Mouse (Mus musculus): ENCODE measurements around the gene Otc.

Otc gene

DNA sequence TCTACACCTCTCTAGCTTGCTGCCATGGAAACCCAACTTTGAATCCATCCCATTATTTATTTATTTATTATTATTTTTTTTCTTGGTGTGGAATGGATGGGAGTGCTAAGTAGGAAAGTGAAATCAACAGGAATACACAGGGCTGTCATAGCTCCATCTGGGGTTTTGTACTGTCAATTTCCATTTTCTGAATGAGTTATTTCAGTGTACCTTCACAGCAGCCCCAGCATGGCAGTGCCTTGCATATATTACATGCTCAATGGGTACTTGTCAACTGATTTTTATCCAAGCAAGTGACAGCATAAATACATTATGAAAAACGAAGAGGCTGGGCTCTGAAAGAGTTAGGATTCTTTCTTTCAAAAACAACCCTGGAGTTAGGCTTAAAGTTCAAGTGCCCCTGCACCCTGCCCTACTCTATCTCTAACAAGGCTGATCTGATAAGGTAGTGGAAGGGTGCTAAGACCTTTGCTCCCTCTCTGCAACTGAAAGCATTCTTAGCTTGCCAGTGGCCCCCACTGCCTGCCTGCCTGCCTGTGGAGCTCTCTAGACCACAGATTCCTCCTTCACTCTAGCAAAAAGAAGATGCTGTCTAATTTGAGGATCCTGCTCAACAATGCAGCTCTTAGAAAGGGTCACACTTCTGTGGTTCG lies at the start of gene Otc:
Gene Otc (plus strand): TSS at position 454 of the 653 bp plus-strand sequence.
- DNase-seq (ENCODE audit: low spot score), result no peak

DNA sequence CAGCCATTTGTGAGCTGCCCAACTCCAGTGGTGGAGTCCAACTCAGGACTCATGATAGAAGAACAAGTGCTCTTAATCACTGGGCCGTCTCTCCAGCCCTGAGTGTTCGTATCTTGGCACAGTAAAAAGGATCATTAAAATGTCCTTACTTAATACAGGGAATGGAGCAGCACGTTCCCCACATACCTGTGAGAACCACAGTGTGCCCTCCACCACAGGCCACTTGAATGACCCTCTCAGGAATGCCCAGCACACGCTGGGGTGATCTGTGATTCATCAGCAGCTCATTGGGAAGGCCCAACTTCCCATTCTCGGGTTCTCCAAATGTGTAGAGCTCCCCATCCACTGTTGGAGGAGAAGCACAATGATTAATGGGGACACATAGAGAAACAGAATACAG lies 46.2 kb upstream of the Otc start:
- no peak for DNase-seq (ENCODE audit: low spot score)

DNA sequence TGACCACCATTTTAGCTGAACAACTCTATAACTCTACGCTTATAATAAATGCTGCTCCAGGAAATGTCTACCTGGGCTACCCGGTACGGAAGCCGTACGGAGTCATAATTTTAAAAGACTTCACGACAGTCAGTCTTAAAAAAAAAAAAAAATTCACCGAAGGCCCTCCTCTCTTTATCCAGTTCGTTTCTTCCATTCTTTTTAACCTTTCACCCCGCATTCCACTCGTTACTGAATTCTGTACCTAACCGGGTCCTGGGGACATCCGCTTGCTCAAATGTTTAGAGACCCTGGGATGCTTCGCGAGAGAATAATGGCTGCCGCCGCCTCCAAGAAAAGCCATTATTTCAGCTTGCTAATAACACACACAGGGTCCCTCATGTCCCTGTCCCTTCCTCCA lies 36.1 kb upstream of the Otc start:
- no peak for DNase-seq (ENCODE audit: low spot score)

GRCm38 (mm10) chrX:10216410-10216949 lies 35.6 kb upstream of the Otc start, which contains the start of gene Rpgr:
Rpgr (minus strand) TSS chrX:10216920.
- DNase-seq (ENCODE audit: low spot score), result peak; percentile 65

DNA sequence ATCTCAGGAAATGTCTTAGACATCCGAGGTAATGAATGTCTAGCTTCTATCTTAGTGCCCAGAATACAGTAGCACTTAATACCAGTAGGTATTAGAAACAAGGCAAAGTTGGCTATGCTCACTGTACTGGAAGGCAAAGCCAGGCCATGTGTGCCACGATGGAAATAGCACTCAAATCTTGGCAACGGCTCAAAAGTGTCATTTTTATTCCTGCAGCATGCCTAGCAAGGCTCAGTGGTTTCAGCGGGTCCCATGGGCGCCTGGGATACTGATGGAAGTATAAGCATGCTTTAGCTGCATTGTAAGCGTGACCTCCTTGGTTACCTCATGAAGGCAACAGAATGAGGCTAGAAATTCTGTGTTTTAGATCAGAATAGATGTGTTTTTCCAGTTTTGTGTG lies 32.8 kb upstream of the Otc start:
- DNase-seq (ENCODE audit: low spot score), result no peak

- no peak for DNase-seq (ENCODE audit: low spot score)
Measured at GRCm38 (mm10) chrX:10233051-10233450, 19.1 kb upstream of the Otc start.

- no peak for DNase-seq (ENCODE audit: low spot score)
Measured at GRCm38 (mm10) chrX:10234617-10235016, 17.5 kb upstream of the Otc start.

DNA sequence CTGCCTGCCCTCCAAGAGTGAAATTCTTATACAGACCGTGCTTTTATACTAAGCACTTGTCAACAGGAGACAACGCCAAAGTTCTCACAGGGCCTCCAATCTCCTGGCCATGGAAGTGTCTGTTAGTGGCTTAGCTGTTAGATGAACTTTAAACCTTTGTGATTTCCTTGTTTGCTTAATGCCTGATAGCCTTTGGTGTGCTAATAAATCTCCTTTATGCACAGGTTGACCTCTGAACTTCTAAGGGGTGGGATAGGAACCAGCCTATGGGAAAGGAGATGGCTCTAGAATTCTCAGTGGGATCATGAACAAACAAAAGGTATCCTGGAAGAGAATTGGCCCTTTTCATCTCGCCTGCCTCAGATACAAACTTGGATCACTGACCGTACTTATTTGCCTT lies 12.6 kb upstream of the Otc start:
- no peak for DNase-seq (ENCODE audit: low spot score)

DNA sequence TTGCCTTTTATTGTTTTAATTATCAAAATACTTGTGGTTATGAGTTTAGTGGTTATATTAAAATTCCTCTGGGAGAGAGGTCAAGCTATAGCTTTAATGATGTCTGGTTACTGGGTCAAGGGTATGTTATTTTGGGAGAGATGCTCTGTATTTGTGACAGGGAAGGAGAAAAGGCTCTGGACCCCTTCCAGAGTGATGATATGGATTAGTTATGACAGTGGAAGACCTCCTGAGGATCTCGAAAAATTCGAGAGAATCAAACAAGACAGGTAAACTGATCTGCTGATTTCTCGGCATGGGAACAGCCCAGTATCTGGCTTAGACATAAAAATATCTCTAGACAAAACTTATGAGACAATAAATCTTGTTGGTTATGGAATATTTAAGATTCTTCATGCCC lies 8.2 kb upstream of the Otc start:
- no peak for DNase-seq (ENCODE audit: low spot score)

DNA sequence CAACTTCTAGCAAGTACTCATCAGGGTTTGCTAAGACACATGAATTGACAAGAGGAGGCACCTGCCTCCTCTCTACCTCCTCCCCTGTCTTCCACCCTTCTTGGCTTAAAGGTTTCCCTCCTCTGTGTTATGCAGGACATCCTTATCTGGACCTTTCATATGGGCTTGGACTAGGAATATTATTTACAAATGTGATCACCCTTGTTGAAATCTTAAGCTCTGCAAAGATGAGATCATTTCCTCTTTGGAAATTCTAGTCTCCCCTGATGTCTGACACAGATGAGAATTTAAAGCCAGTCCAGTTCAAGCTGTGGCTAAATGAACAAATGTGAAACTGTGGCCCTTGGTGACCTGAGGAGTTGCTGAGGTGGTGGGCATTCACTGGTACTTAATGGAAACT lies 748 bp upstream of the Otc start:
- DNase-seq (ENCODE audit: low spot score), result no peak

DNA sequence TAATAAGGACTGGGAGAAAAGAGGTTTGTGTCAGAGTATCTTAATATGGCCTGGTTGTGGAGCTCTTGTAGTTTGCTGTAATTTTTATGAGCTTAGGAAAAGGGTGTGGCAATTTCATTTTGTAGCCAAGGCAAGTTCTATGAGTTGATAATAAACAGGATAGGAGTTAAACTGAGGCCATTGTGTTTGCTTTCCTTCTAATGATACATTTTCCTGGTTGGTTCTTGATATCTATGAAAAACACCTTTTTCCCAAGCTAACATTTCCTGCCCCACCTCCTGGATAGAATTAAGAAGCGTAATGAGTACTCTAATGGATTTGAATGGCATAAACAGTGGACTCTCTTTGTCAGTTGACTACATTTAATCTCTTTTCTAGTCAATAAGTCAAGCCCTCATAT lies 5.7 kb downstream of the Otc start:
- DNase-seq (ENCODE audit: low spot score), result no peak

GRCm38 (mm10) chrX:10258260-10258659 lies 6.2 kb downstream of the Otc start:
- no peak for DNase-seq (ENCODE audit: low spot score)

- no peak for DNase-seq (ENCODE audit: low spot score)
Measured at GRCm38 (mm10) chrX:10268308-10268707, 16.2 kb downstream of the Otc start.

DNA sequence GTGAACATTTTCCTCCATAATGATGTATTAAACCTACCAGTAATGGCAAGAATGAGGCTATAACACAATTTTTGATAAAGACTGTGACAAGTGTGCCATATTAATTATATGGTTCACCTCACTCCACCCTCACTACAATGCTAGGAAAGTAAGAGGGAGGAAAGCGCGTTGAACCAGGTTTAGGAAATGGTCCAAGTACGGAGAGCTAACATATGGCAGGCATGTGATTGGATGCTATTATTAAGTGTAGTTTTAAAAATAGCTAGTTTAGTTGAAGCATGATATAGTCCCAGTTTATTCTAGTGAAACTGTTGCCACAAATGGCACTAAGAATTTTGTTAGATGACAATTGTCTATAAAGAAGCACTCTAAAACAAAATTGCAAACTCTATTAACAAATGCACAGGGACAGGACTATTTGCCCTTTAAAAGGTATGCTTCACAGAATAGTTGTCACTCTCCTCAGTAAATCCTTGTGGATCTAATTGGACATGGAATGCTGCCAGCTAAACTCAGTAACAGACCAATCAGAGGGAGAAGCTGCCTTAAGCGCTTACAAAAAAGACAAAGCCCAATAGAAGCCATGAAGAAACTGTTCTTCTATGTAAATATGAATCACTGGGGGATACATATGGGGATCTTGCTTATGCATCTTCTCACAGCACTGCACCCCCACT lies 16.8 kb downstream of the Otc start:
- no peak for DNase-seq (ENCODE audit: low spot score)

- DNase-seq (ENCODE audit: low spot score), result no peak
Measured at GRCm38 (mm10) chrX:10297341-10297740, 45.2 kb downstream of the Otc start.

DNA sequence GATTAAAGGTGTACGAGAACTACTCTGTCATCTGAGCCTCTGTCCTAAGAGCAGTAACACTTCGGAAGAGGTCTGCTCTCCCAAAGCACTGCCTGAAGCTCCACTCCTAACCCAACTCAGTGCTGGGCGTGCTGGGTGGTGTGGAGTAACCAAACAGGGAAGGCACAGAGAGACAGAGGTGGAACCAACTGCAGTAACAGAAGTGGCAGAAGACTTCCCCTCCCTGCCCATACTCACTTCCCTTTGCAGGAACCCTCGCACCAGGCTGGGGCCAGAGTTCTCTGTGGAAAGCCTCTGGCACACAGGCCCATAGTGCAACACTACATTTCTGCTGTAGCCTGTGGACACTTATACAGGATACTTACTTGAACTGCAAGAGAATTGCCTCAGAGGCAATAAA lies 66.1 kb downstream of the Otc start:
- no peak for DNase-seq (ENCODE audit: low spot score)

GRCm38 (mm10) chrX:10330246-10330645 lies 78.1 kb downstream of the Otc start:
- no peak for DNase-seq (ENCODE audit: low spot score)

- no peak for DNase-seq (ENCODE audit: low spot score)
Measured at GRCm38 (mm10) chrX:10331749-10332148, 79.6 kb downstream of the Otc start.

DNA sequence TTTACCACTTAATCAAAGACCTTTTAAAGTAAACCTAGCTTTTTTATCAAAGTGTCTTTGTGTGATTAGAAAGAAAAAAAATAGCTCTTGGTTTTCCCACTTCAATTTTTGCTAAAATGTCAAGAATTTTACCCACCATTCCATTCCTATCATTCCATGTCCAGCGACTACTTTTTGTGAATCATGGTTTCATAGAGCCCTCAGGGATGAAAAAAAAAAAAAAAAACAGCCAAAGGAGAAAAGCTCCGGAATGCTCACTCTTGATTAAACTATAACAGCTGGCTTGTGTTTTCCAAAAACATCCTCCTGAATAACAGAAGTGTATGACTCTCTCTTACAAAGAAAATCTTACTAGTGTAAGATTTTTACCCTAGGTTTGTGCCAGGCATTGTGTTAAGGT lies 84.7 kb downstream of the Otc start:
- DNase-seq (ENCODE audit: low spot score), result no peak

- no peak for DNase-seq (ENCODE audit: low spot score)
Measured at GRCm38 (mm10) chrX:10355867-10356266, 103.8 kb downstream of the Otc start.
